Comparison of ENCODE assay signal across 8 mouse cellular contexts in the genomic region with DNA sequence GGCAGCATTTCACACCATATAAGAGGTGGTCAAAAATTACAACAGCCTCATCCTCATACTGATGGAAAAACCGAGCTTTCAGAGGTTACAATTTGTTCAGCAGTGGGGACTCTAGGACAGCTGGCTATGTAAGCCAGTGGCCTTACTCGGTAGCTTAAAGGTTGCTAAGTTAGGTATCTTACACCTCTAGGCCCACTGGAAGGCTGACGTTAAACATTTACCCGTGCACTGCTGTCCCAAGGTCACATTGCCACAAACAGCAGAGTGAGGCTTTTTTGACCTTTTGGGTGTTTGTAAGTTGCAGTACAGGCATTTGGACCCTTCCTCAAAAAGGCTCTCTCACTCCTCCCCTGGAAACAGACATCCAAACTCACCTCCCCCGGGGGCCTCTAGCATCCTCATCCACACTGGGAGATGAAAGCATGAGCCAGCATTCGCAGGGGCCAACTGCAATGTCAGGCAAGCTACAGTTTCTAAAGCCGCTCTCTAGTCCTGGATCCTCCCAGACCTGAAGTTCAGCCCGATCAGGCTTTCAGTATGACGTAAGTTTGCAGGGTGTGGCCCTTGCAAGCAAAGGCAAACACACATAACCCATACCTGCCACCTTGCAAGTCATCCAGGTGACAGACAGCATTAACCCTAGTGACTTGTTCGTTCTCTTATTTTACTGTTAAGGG.
A peak's percentile ranks its signal among the peaks of the same experiment; 100 is the strongest.
DNase-seq lines count a peak whose midpoint lies in the region; ATAC-seq and TF ChIP-seq lines count a peak whose summit lies in the region.
"Had no signal": no experiment of that assay in that cellular context is flagged by ENCODE, and none has a peak within 500 bp of the region (broad histone marks: within the 10 kb centered on the region; RNA-seq: fewer than 3 reads in every experiment).

No protein-coding gene starts in this region.

- H3K4me2 ChIP-seq in kidney, postnatal 0 days (ENCODE audit: low read length): no peak overlapping the region
- H3K4me2 ChIP-seq in liver, postnatal 0 days (ENCODE audit: low read depth, low read length): peak overlapping the region; percentile 36; the same call in 1 of the 2 replicates
- no peak overlapping the region for H3K4me2 ChIP-seq in forebrain, embryonic 14.5 days (ENCODE audit: low read length)

- peak; percentile 65 for DNase-seq in urinary bladder, postnatal 14 days (ENCODE audit: low spot score)
- DNase-seq in urinary bladder, postnatal 4 days (ENCODE audit: low spot score in 2 of 2): no peak
- DNase-seq in kidney, postnatal 0 days (ENCODE audit: low spot score): no peak
- peak; percentile 52 for DNase-seq in liver, postnatal 0 days
- DNase-seq in frontal cortex, adult 2 months (ENCODE audit: extremely low spot score in 1 of 2, low spot score in 1 of 2): no peak
- no peak for DNase-seq in forebrain, embryonic 14.5 days (ENCODE audit: low spot score)
- no peak for DNase-seq in cerebellum, postnatal 25 days
- DNase-seq: gastrocnemius, postnatal 10 days had no signal

- H3K9me3 ChIP-seq in kidney, postnatal 0 days (replicated peaks; ENCODE audit: low read length): no peaks in the 10 kb centered on the region
- H3K9me3 ChIP-seq in liver, postnatal 0 days (ENCODE audit: low read length): no peaks in the 10 kb centered on the region
- no peaks in the 10 kb centered on the region for H3K9me3 ChIP-seq in forebrain, embryonic 14.5 days (replicated peaks; ENCODE audit: control insufficient read depth, low read length)

- peak; percentile 69; the same call in 1 of the 2 replicates for ATAC-seq in kidney, postnatal 0 days (replicated peaks; ENCODE audit: low FRiP score, low read depth)
- peak; percentile 85 for ATAC-seq in liver, postnatal 0 days
- no peak for ATAC-seq in forebrain, embryonic 14.5 days

- 68% methylated on average over 10 of the region's 10 CpGs for WGBS in kidney, postnatal 0 days
- WGBS in liver, postnatal 0 days (ENCODE audit: insufficient replicate concordance): 59% methylated on average over 10 of the region's 10 CpGs
- 94% methylated on average over 10 of the region's 10 CpGs for WGBS in forebrain, embryonic 14.5 days

- H3K4me3 ChIP-seq in kidney, postnatal 0 days (replicated peaks; ENCODE audit: low read depth, low read length): no peak overlapping the region
- no peak overlapping the region for H3K4me3 ChIP-seq in liver, postnatal 0 days (ENCODE audit: low read depth, low read length)
- no peak overlapping the region for H3K4me3 ChIP-seq in forebrain, embryonic 14.5 days (ENCODE audit: low read depth, low read length)

- peak overlapping the region; percentile 72 for H3K27ac ChIP-seq in kidney, postnatal 0 days
- peak overlapping the region; percentile 95 for H3K27ac ChIP-seq in liver, postnatal 0 days (ENCODE audit: low read depth)
- no peak overlapping the region for H3K27ac ChIP-seq in forebrain, embryonic 14.5 days (ENCODE audit: low read depth, low read length)

- no peaks in the 10 kb centered on the region for H3K27me3 ChIP-seq in kidney, postnatal 0 days (ENCODE audit: insufficient read depth, low read length)
- no peaks in the 10 kb centered on the region for H3K27me3 ChIP-seq in liver, postnatal 0 days (ENCODE audit: insufficient read depth, low read length)
- no peaks in the 10 kb centered on the region for H3K27me3 ChIP-seq in forebrain, embryonic 14.5 days (replicated peaks; ENCODE audit: control insufficient read depth, insufficient read depth, low read length)

- H3K36me3 ChIP-seq in kidney, postnatal 0 days (ENCODE audit: insufficient read depth, low read length): no peaks in the 10 kb centered on the region
- no peaks in the 10 kb centered on the region for H3K36me3 ChIP-seq in liver, postnatal 0 days (replicated peaks; ENCODE audit: insufficient read depth, low read length)
- no peaks in the 10 kb centered on the region for H3K36me3 ChIP-seq in forebrain, embryonic 14.5 days (ENCODE audit: control insufficient read depth, insufficient read depth, low read length)

- no peak for TF ChIP-seq EP300 in liver, postnatal 0 days (IDR thresholded peaks at IDR 0.05; ENCODE audit: low read depth)

- no peak for TF ChIP-seq CTCF in kidney, postnatal 0 days (IDR thresholded peaks at IDR 0.05; ENCODE audit: low read depth)
- no peak for TF ChIP-seq CTCF in liver, postnatal 0 days (IDR thresholded peaks at IDR 0.05; ENCODE audit: low read depth)

- H3K9ac ChIP-seq in kidney, postnatal 0 days (ENCODE audit: low read depth, low read length): no peak overlapping the region
- 0 out of 2 replicates have a peak overlapping the region, but pooled peaks have one; percentile 27 for H3K9ac ChIP-seq in liver, postnatal 0 days (replicated peaks)
- no peak overlapping the region for H3K9ac ChIP-seq in forebrain, embryonic 14.5 days (ENCODE audit: low read length)

- peaks cover 25% of the 10 kb centered on the region for H3K4me1 ChIP-seq in kidney, postnatal 0 days (replicated peaks; ENCODE audit: insufficient read depth, low read length)
- peaks cover 24% of the 10 kb centered on the region for H3K4me1 ChIP-seq in liver, postnatal 0 days (ENCODE audit: insufficient read depth)
- H3K4me1 ChIP-seq in forebrain, embryonic 14.5 days (ENCODE audit: control insufficient read depth, insufficient read depth, low read length): no peaks in the 10 kb centered on the region

Comparison
In these comparisons a context has a peak if more than half of its experiments do, and no peak if none do; other contexts are left out.
1. DNase-seq: peak in urinary bladder, postnatal 14 days (single experiment) and liver, postnatal 0 days (single experiment); none in urinary bladder, postnatal 4 days (0 of 2), kidney, postnatal 0 days (single experiment), frontal cortex, adult 2 months (0 of 2), forebrain, embryonic 14.5 days (single experiment) and cerebellum, postnatal 25 days (0 of 2).